ENCODE assay signal across 14 mouse cellular contexts in genomic region chr14:93287642-93288041, GRCm38 (mm10).
DNase-seq lines count a peak whose midpoint lies in the region; ATAC-seq and TF ChIP-seq lines count a peak whose summit lies in the region.
"Had no signal": no experiment of that assay in that cellular context is flagged by ENCODE, and none has a peak within 500 bp of the region (broad histone marks: within the 10 kb centered on the region; RNA-seq: fewer than 3 reads in every experiment).

No protein-coding gene starts in this region.

- WGBS in forebrain, embryonic 12.5 days, result 27% methylated on average over 1 of the region's 1 CpGs
- WGBS in forebrain, embryonic 10.5 days, result 28% methylated on average over 1 of the region's 1 CpGs

- DNase-seq in forebrain, embryonic 10.5 days (ENCODE audit: extremely low spot score, low spot score), result no peak
- no peak for DNase-seq in left cerebral cortex, adult 2 months (ENCODE audit: extremely low spot score in 1 of 2, low spot score in 2 of 2)
- no peak for DNase-seq in left cerebral cortex, postnatal 14 days (ENCODE audit: low spot score in 2 of 2)
- peak; percentile 6 for DNase-seq in 3T3-L1 (ENCODE audit: low read depth, low spot score)
- peak; percentile 5 for DNase-seq in MEL-GATA-1-ER (ENCODE audit: extremely low read depth, low read depth)
- DNase-seq in gastrocnemius, postnatal 14 days, result no peak
- no peak for DNase-seq in testis, postnatal 14 days (ENCODE audit: low spot score)
- DNase-seq: cerebellum, adult 2 months; heart, adult 2 months; heart, postnatal 14 days; kidney, postnatal 36 days had no signal

- H3K4me3 ChIP-seq in forebrain, embryonic 12.5 days (replicated peaks), result no peak overlapping the region
- no peak overlapping the region for H3K4me3 ChIP-seq in forebrain, embryonic 10.5 days
- H3K4me3 ChIP-seq in left cerebral cortex, adult 2 months, result no peak overlapping the region
- H3K4me3 ChIP-seq: heart, adult 2 months; lung, embryonic 15.5 days; neural tube, embryonic 13.5 days had no signal

- H3K36me3 ChIP-seq in forebrain, embryonic 12.5 days (replicated peaks), result no peaks in the 10 kb centered on the region
- H3K36me3 ChIP-seq in forebrain, embryonic 10.5 days (replicated peaks), result no peaks in the 10 kb centered on the region
- H3K36me3 ChIP-seq: lung, embryonic 15.5 days; neural tube, embryonic 13.5 days had no signal

- no peak overlapping the region for H3K9ac ChIP-seq in forebrain, embryonic 12.5 days
- H3K9ac ChIP-seq: lung, embryonic 15.5 days; neural tube, embryonic 13.5 days had no signal

- H3K27ac ChIP-seq in forebrain, embryonic 12.5 days, result no peak overlapping the region
- no peak overlapping the region for H3K27ac ChIP-seq in forebrain, embryonic 10.5 days
- H3K27ac ChIP-seq in left cerebral cortex, adult 2 months, result no peak overlapping the region
- H3K27ac ChIP-seq: heart, adult 2 months; lung, embryonic 15.5 days; neural tube, embryonic 13.5 days had no signal

- TF ChIP-seq CTCF in left cerebral cortex, adult 2 months (IDR thresholded peaks at IDR 0.05), result peak; percentile 21

- no peaks in the 10 kb centered on the region; the same call in 1 of the 2 replicates for H3K4me1 ChIP-seq in forebrain, embryonic 12.5 days
- no peaks in the 10 kb centered on the region for H3K4me1 ChIP-seq in forebrain, embryonic 10.5 days
- H3K4me1 ChIP-seq: lung, embryonic 15.5 days; neural tube, embryonic 13.5 days had no signal

- H3K9me3 ChIP-seq in forebrain, embryonic 12.5 days, result no peaks in the 10 kb centered on the region
- H3K9me3 ChIP-seq in forebrain, embryonic 10.5 days, result no peaks in the 10 kb centered on the region
- H3K9me3 ChIP-seq: lung, embryonic 15.5 days; neural tube, embryonic 13.5 days had no signal

- H3K27me3 ChIP-seq in forebrain, embryonic 12.5 days, result no peaks in the 10 kb centered on the region
- H3K27me3 ChIP-seq in forebrain, embryonic 10.5 days (ENCODE audit: poor library complexity, severe bottlenecking), result no peaks in the 10 kb centered on the region
- H3K27me3 ChIP-seq: lung, embryonic 15.5 days; neural tube, embryonic 13.5 days had no signal

- peak; percentile 30; the same call in 1 of the 2 replicates for ATAC-seq in forebrain, embryonic 12.5 days (ENCODE audit: low FRiP score)

- no peak overlapping the region for H3K4me2 ChIP-seq in forebrain, embryonic 12.5 days
- H3K4me2 ChIP-seq: lung, embryonic 15.5 days; neural tube, embryonic 13.5 days had no signal

- intact Hi-C loops in left cerebral cortex, adult 2 months (cut with DNase I), result no loop called here
- intact Hi-C loops in left cerebral cortex, postnatal 14 days (cut with DNase I), result no loop called here
- intact Hi-C loops in gastrocnemius, postnatal 14 days (cut with DNase I; ENCODE audit: low total_unique reads), result no loop called here

Comparison
In these comparisons a context has a peak if more than half of its experiments do, and no peak if none do; other contexts are left out.
1. DNase-seq: peak in 3T3-L1 (single experiment) and MEL-GATA-1-ER (single experiment); none in forebrain, embryonic 10.5 days (single experiment), left cerebral cortex, adult 2 months (0 of 2), left cerebral cortex, postnatal 14 days (0 of 2), gastrocnemius, postnatal 14 days (single experiment) and testis, postnatal 14 days (single experiment).